Mouse (Mus musculus) brain, embryonic 14.5 days (tissue): Measurements from ENCODE around the gene Ablim1. TPM values are rescaled to one million over a fixed set of nuclear protein-coding genes. Genes with fewer than 3 reads are reported as not detected.

Source experiments
- DNase-seq: peaks from one replicate; pipeline ENCODE4 v3.0.0-alpha.2; 2011; ENCODE audit warnings: low read depth
- CTCF ChIP-seq: fragments of 200-500 bp; IDR thresholded peaks from 2 replicates; pipeline ENCODE4 v1.5.1; 2012; ENCODE audit warnings: inconsistent platforms, mild to moderate bottlenecking, moderate library complexity, borderline replicate concordance; ENCODE audit not compliant: insufficient read depth, insufficient read length; ENCODE audit errors: extremely low read depth
- POLR2A ChIP-seq: fragments of 200-500 bp; IDR thresholded peaks from 2 replicates; pipeline ENCODE4 v1.6.1; 2012; ENCODE audit warnings: mild to moderate bottlenecking, inconsistent platforms, borderline replicate concordance; ENCODE audit not compliant: poor library complexity, insufficient read depth, insufficient read length, severe bottlenecking; ENCODE audit errors: extremely low read depth
- polyA plus RNA-seq: library from polyadenylated mRNA; depleted of rRNA; stranded (reverse); fragments of >200 nt; gene quantifications from 2 replicates; pipeline ENCODE4 v1.2.3, GENCODE M21; 2012

Gene Ablim1
- polyA plus RNA-seq, 1 experiment: 40.7 TPM

GRCm38 (mm10) chr19:57340900-57341742, 26.4 kb upstream of the Ablim1 start:
- TF ChIP-seq POLR2A: no peak
- TF ChIP-seq CTCF: no peak
- DNase-seq: no peak

- TF ChIP-seq POLR2A (no peak), CTCF (no peak)
- no peak for DNase-seq
Observed at GRCm38 (mm10) chr19:57339281-57339864, 24.7 kb upstream of the Ablim1 start.

- TF ChIP-seq CTCF (no peak), POLR2A (no peak)
- no peak for DNase-seq
Observed at GRCm38 (mm10) chr19:57335135-57335534, 20.4 kb upstream of the Ablim1 start.

- DNase-seq: no peak
- TF ChIP-seq CTCF (no peak), POLR2A (no peak)
Observed at GRCm38 (mm10) chr19:57333356-57333755, 18.6 kb upstream of the Ablim1 start.

GRCm38 (mm10) chr19:57331237-57331636, 16.5 kb upstream of the Ablim1 start:
- TF ChIP-seq CTCF (no peak), POLR2A (no peak)
- no peak for DNase-seq

- DNase-seq: no peak
- TF ChIP-seq POLR2A: no peak
- TF ChIP-seq CTCF: no peak; the same call in 1 of the 2 replicates
Observed at GRCm38 (mm10) chr19:57330309-57330708, 15.6 kb upstream of the Ablim1 start.

GRCm38 (mm10) chr19:57328792-57329191, 14.1 kb upstream of the Ablim1 start:
- TF ChIP-seq CTCF (peak; percentile 50; the same call in 1 of the 2 replicates), POLR2A (no peak)
- DNase-seq: peak; percentile 69

GRCm38 (mm10) chr19:57328269-57328668, 13.6 kb upstream of the Ablim1 start:
- no peak for DNase-seq
- no peak for TF ChIP-seq CTCF
- TF ChIP-seq POLR2A: no peak

- TF ChIP-seq POLR2A (no peak), CTCF (no peak)
Observed at GRCm38 (mm10) chr19:57327679-57328078, 13.0 kb upstream of the Ablim1 start.

GRCm38 (mm10) chr19:57325748-57326300, 11.1 kb upstream of the Ablim1 start:
- TF ChIP-seq CTCF (peak; percentile 57; the same call in 1 of the 2 replicates), POLR2A (no peak)
- DNase-seq: peak; percentile 79

More at GRCm38 (mm10) chr19:57327679-57328078, 13.0 kb upstream of the Ablim1 start:
- DNase-seq: no peak

GRCm38 (mm10) chr19:57323087-57323486, 8.4 kb upstream of the Ablim1 start:
- TF ChIP-seq CTCF (no peak), POLR2A (no peak)
- DNase-seq: peak; percentile 39

GRCm38 (mm10) chr19:57322491-57322890, 7.8 kb upstream of the Ablim1 start:
- TF ChIP-seq POLR2A: no peak
- no peak for TF ChIP-seq CTCF
- no peak for DNase-seq

GRCm38 (mm10) chr19:57321839-57322238, 7.1 kb upstream of the Ablim1 start:
- no peak for DNase-seq
- TF ChIP-seq CTCF (no peak), POLR2A (no peak)
